Mouse (Mus musculus) heart, postnatal 0 days (tissue): ENCODE measurements around the gene Dnajb6. TPM values are rescaled to one million over a fixed set of nuclear protein-coding genes. Genes with fewer than 3 reads are reported as not detected.
"Not testable (repeated sequence)": the region's sequence is repeated elsewhere in the genome, so short reads cannot be mapped to it uniquely, and the experiment has no call there.

Experiments used
- ATAC-seq: fragments of 200-750 bp; cut with Nextera tagmentation; 2 replicates; pipeline ENCODE4 v1.8.0; 2017; ENCODE audit warnings: low read depth, moderate number of reproducible peaks, moderate library complexity; ENCODE audit not compliant: insufficient read depth
- DNase-seq: peaks from one replicate; pipeline ENCODE4 v3.0.0-alpha.2; 2016; ENCODE audit warnings: low spot score
- H3K27ac ChIP-seq: fragments of 300-500 bp; sonication (generic); 2 replicates; pipeline ENCODE4 v1.5.1; 2014; ENCODE audit warnings: low read depth, mild to moderate bottlenecking
- H3K27me3 ChIP-seq: fragments of 300-500 bp; sonication (generic); 2 replicates; pipeline ENCODE4 v1.6.1; 2014; ENCODE audit warnings: low read length, mixed read lengths; ENCODE audit not compliant: control insufficient read depth, insufficient read depth
- H3K36me3 ChIP-seq: fragments of 300-500 bp; sonication (generic); replicated peaks from 2 replicates; pipeline ENCODE4 v1.6.1; 2014; ENCODE audit warnings: low read length, mixed read lengths; ENCODE audit not compliant: control insufficient read depth, insufficient read depth
- H3K4me1 ChIP-seq: fragments of 300-500 bp; sonication (generic); 2 replicates; pipeline ENCODE4 v1.6.1; 2014; ENCODE audit warnings: antibody characterized with exemption; ENCODE audit not compliant: control insufficient read depth, insufficient read depth
- H3K4me2 ChIP-seq: fragments of 300-500 bp; sonication (generic); 2 replicates; pipeline ENCODE4 v1.6.1; 2014; ENCODE audit warnings: low read depth, mild to moderate bottlenecking, low read length, moderate library complexity
- H3K4me3 ChIP-seq: fragments of 300-500 bp; sonication (generic); 2 replicates; pipeline ENCODE4 v1.5.1; 2014; ENCODE audit warnings: low read depth, low read length
- H3K9ac ChIP-seq: fragments of 300-500 bp; sonication (generic); replicated peaks from 2 replicates; pipeline ENCODE4 v1.6.1; 2014; ENCODE audit warnings: low read depth, low read length, mixed read lengths
- H3K9me3 ChIP-seq: fragments of 300-500 bp; sonication (generic); replicated peaks from 2 replicates; pipeline ENCODE4 v1.6.1; 2016; ENCODE audit warnings: low read length; ENCODE audit not compliant: control insufficient read depth
- CTCF ChIP-seq: IDR thresholded peaks from 2 replicates; pipeline ENCODE4 v1.5.1; 2016; ENCODE audit warnings: antibody characterized with exemption, control low read depth, low read depth
- EP300 ChIP-seq: IDR thresholded peaks from 2 replicates; pipeline ENCODE4 v1.6.1; 2016; ENCODE audit warnings: antibody characterized with exemption, low read depth
- WGBS: fragments of 180-500 bp; shearing (Covaris S2); extraction: QIAGEN DNeasy Blood & Tissue Kit; methylation state at CpG from one replicate; pipeline ENCODE4 v1.1.7; 2014; 5-methylcytosine and 5-hydroxymethylcytosine counted together
- polyA plus RNA-seq: library from polyadenylated mRNA; unstranded; fragments of >200 nt; fragmentation: Nextera tagmentation; extraction: Ambion mirVana; gene quantifications from 2 replicates; pipeline ENCODE4 v1.2.1, GENCODE M21; 2015
- total RNA-seq: library from RNA; depleted of rRNA; stranded (reverse); fragments of >200 nt; gene quantifications from 2 replicates; pipeline ENCODE4 v1.2.3, GENCODE M21; 2014; ENCODE audit warnings: low replicate concordance

Gene Dnajb6
- total and polyA plus RNA-seq, 2 experiments from 2014 or later = 37.2 to 88.6 TPM

- H3K4me3 ChIP-seq = no peak overlapping the region
- DNase-seq (no peak), ATAC-seq (no peak)
- H3K27ac ChIP-seq = no peak overlapping the region
- no peaks in the 10 kb centered on the region for H3K9me3 ChIP-seq
- no peak overlapping the region for H3K4me2 ChIP-seq
- no peak overlapping the region for H3K9ac ChIP-seq
- no peaks in the 10 kb centered on the region for H3K4me1 ChIP-seq
- H3K27me3 ChIP-seq = no peaks in the 10 kb centered on the region
- no peak for TF ChIP-seq EP300
- no peak for TF ChIP-seq CTCF
- WGBS = 97% methylated on average over 1 of the region's 1 CpGs
- H3K36me3 ChIP-seq = no peaks in the 10 kb centered on the region
These were observed 73.5 kb downstream of the Dnajb6 start for GRCm38 (mm10) chr5:29808940-29809339.

- H3K4me1 ChIP-seq, H3K36me3 ChIP-seq, DNase-seq, H3K27me3 ChIP-seq, H3K4me2 ChIP-seq, H3K9ac ChIP-seq, ATAC-seq, H3K9me3 ChIP-seq, H3K4me3 ChIP-seq, H3K27ac ChIP-seq: not testable (repeated sequence)
- 85% methylated on average over 7 of the region's 7 CpGs for WGBS
These were observed 76.0 kb downstream of the Dnajb6 start for GRCm38 (mm10) chr5:29811377-29811921.

GRCm38 (mm10) chr5:29816523-29817242 lies 81.2 kb downstream of the Dnajb6 start:
- H3K9me3 ChIP-seq = no peaks in the 10 kb centered on the region
- no peak overlapping the region for H3K9ac ChIP-seq
- no peaks in the 10 kb centered on the region for H3K4me1 ChIP-seq
- DNase-seq = no peak
- WGBS = 94% methylated on average over 5 of the region's 5 CpGs
- H3K4me2 ChIP-seq = no peak overlapping the region
- H3K4me3 ChIP-seq = no peak overlapping the region
- no peak for ATAC-seq
- no peak overlapping the region for H3K27ac ChIP-seq
- H3K27me3 ChIP-seq = no peaks in the 10 kb centered on the region
- TF ChIP-seq EP300 (no peak), CTCF (no peak)
- no peaks in the 10 kb centered on the region for H3K36me3 ChIP-seq

- ATAC-seq (no peak), DNase-seq (no peak)
- Histone ChIP-seq H3K4me1 (no peaks in the 10 kb centered on the region), H3K9me3 (no peaks in the 10 kb centered on the region), H3K9ac (no peak overlapping the region), H3K27me3 (no peaks in the 10 kb centered on the region), H3K4me2 (no peak overlapping the region), H3K36me3 (no peaks in the 10 kb centered on the region), H3K27ac (no peak overlapping the region), H3K4me3 (no peak overlapping the region)
- TF ChIP-seq EP300 = no peak
- no peak for TF ChIP-seq CTCF
- WGBS = 65% methylated on average over 5 of the region's 5 CpGs
These were observed 81.9 kb downstream of the Dnajb6 start for GRCm38 (mm10) chr5:29817400-29817799.

- no peak overlapping the region for H3K4me3 ChIP-seq
- no peak overlapping the region for H3K9ac ChIP-seq
- H3K27me3 ChIP-seq = no peaks in the 10 kb centered on the region
- H3K4me1 ChIP-seq = no peaks in the 10 kb centered on the region
- H3K36me3 ChIP-seq = no peaks in the 10 kb centered on the region
- no peaks in the 10 kb centered on the region for H3K9me3 ChIP-seq
- no peak for ATAC-seq
- TF ChIP-seq CTCF = no peak
- no peak for TF ChIP-seq EP300
- 55% methylated on average over 4 of the region's 4 CpGs for WGBS
- H3K4me2 ChIP-seq = no peak overlapping the region
- no peak for DNase-seq
- H3K27ac ChIP-seq = no peak overlapping the region
These were observed 82.8 kb downstream of the Dnajb6 start for GRCm38 (mm10) chr5:29818287-29818686.

GRCm38 (mm10) chr5:29824796-29825195 lies 89.3 kb downstream of the Dnajb6 start:
- DNase-seq (peak; percentile 82), ATAC-seq (peak; percentile 60)
- Histone ChIP-seq H3K4me3 (no peak overlapping the region), H3K9me3 (no peaks in the 10 kb centered on the region), H3K27me3 (no peaks in the 10 kb centered on the region), H3K27ac (no peak overlapping the region), H3K4me1 (0 out of 2 replicates have a peak, but pooled peaks cover 4% of the 10 kb centered on the region), H3K36me3 (no peaks in the 10 kb centered on the region), H3K4me2 (no peak overlapping the region), H3K9ac (no peak overlapping the region)
- WGBS = 25% methylated on average over 3 of the region's 3 CpGs
- TF ChIP-seq EP300 (no peak), CTCF (peak; percentile 62)
